Mouse (Mus musculus): ENCODE measurements around the gene Slc40a1. TPM values are rescaled to one million over a fixed set of nuclear protein-coding genes. Genes with fewer than 3 reads are reported as not detected.

The Slc40a1 gene
- 19.2 and 19.8 TPM in 2 replicates for polyA plus RNA-seq (2016; fragmentation: Nextera tagmentation; extraction: Ambion mirVana)

- Histone ChIP-seq H3K9ac (peak within 1 kb of the TSS; percentile 73), H3K27me3 (replicated peaks) (peaks cover 10% of the 10 kb centered on the region; the same call in 1 of the 2 replicates), H3K36me3 (no peaks in the 10 kb centered on the region), H3K4me2 (peak within 1 kb of the TSS; percentile 79), H3K27ac (ENCODE audit: poor library complexity, severe bottlenecking) (peak within 1 kb of the TSS; percentile 57), H3K4me1 (replicated peaks) (peaks cover 8% of the 10 kb centered on the region; the same call in 1 of the 2 replicates), H3K9me3 (replicated peaks) (no peaks in the 10 kb centered on the region), H3K4me3 (peak within 1 kb of the TSS; percentile 64)
- ATAC-seq (ENCODE audit: insufficient number of reproducible peaks, low FRiP score): peak; percentile 83
- 20% methylated on average over 9 of the region's 9 CpGs for WGBS
These were observed at the start of gene Slc40a1 for GRCm38 (mm10) chr1:45926393-45926763. TSS of gene Slc40a1 (minus strand) at chr1:45926523.

GRCm38 (mm10) chr1:45971314-45971713, 45.0 kb upstream of the Slc40a1 start:
- H3K4me2 ChIP-seq: no peak overlapping the region
- H3K4me3 ChIP-seq: no peak overlapping the region
- no peaks in the 10 kb centered on the region for H3K36me3 ChIP-seq
- H3K9me3 ChIP-seq (replicated peaks): no peaks in the 10 kb centered on the region
- no peak overlapping the region for H3K27ac ChIP-seq (ENCODE audit: poor library complexity, severe bottlenecking)
- peaks cover 3% of the 10 kb centered on the region; the same call in 1 of the 2 replicates for H3K4me1 ChIP-seq (replicated peaks)
- no peak overlapping the region for H3K9ac ChIP-seq
- no peaks in the 10 kb centered on the region for H3K27me3 ChIP-seq (replicated peaks)
- WGBS: 81% methylated on average over 4 of the region's 4 CpGs
- ATAC-seq (ENCODE audit: insufficient number of reproducible peaks, low FRiP score): no peak

- no peak overlapping the region for H3K9ac ChIP-seq
- H3K27me3 ChIP-seq (replicated peaks): no peaks in the 10 kb centered on the region
- H3K36me3 ChIP-seq: no peaks in the 10 kb centered on the region
- ATAC-seq (ENCODE audit: insufficient number of reproducible peaks, low FRiP score): no peak
- no peak overlapping the region for H3K4me2 ChIP-seq
- WGBS: 73% methylated on average over 2 of the region's 2 CpGs
- no peak overlapping the region for H3K27ac ChIP-seq (ENCODE audit: poor library complexity, severe bottlenecking)
- H3K4me1 ChIP-seq (replicated peaks): no peaks in the 10 kb centered on the region
- no peak overlapping the region for H3K4me3 ChIP-seq
- H3K9me3 ChIP-seq (replicated peaks): no peaks in the 10 kb centered on the region
These were observed 22.7 kb upstream of the Slc40a1 start for GRCm38 (mm10) chr1:45948988-45949387.

GRCm38 (mm10) chr1:45947843-45948242, 21.5 kb upstream of the Slc40a1 start:
- Histone ChIP-seq H3K36me3 (no peaks in the 10 kb centered on the region), H3K4me1 (replicated peaks) (no peaks in the 10 kb centered on the region), H3K9ac (no peak overlapping the region), H3K27me3 (replicated peaks) (no peaks in the 10 kb centered on the region), H3K27ac (ENCODE audit: poor library complexity, severe bottlenecking) (no peak overlapping the region), H3K9me3 (replicated peaks) (no peaks in the 10 kb centered on the region), H3K4me2 (no peak overlapping the region), H3K4me3 (no peak overlapping the region)
- ATAC-seq (ENCODE audit: insufficient number of reproducible peaks, low FRiP score): no peak
- WGBS: 46% methylated on average over 1 of the region's 1 CpGs

- ATAC-seq (ENCODE audit: insufficient number of reproducible peaks, low FRiP score): no peak
- no peak overlapping the region for H3K9ac ChIP-seq
- H3K4me1 ChIP-seq (replicated peaks): peaks cover 3% of the 10 kb centered on the region; the same call in 1 of the 2 replicates
- no peaks in the 10 kb centered on the region for H3K36me3 ChIP-seq
- no peak overlapping the region for H3K4me3 ChIP-seq
- H3K27ac ChIP-seq (ENCODE audit: poor library complexity, severe bottlenecking): no peak overlapping the region
- H3K9me3 ChIP-seq (replicated peaks): no peaks in the 10 kb centered on the region
- no peak overlapping the region for H3K4me2 ChIP-seq
- peaks cover 10% of the 10 kb centered on the region; the same call in 1 of the 2 replicates for H3K27me3 ChIP-seq (replicated peaks)
These were observed 4.8 kb upstream of the Slc40a1 start for GRCm38 (mm10) chr1:45931127-45931526.

GRCm38 (mm10) chr1:45926911-45927310, 588 bp upstream of the Slc40a1 start:
- no peak for ATAC-seq (ENCODE audit: insufficient number of reproducible peaks, low FRiP score)
- peaks cover 8% of the 10 kb centered on the region; the same call in 1 of the 2 replicates for H3K4me1 ChIP-seq (replicated peaks)
- 40% methylated on average over 3 of the region's 3 CpGs for WGBS
- no peak overlapping the region for H3K9ac ChIP-seq
- H3K4me2 ChIP-seq: peak overlapping the region; percentile 79; the same call in 1 of the 2 replicates
- H3K4me3 ChIP-seq: no peak overlapping the region
- H3K9me3 ChIP-seq (replicated peaks): no peaks in the 10 kb centered on the region
- H3K36me3 ChIP-seq: no peaks in the 10 kb centered on the region
- peak overlapping the region; percentile 6; the same call in 1 of the 2 replicates for H3K27ac ChIP-seq (ENCODE audit: poor library complexity, severe bottlenecking)
- H3K27me3 ChIP-seq (replicated peaks): peaks cover 10% of the 10 kb centered on the region; the same call in 1 of the 2 replicates

- Histone ChIP-seq H3K27me3 (replicated peaks) (peaks cover 10% of the 10 kb centered on the region; the same call in 1 of the 2 replicates), H3K4me2 (peak overlapping the region; percentile 79), H3K27ac (ENCODE audit: poor library complexity, severe bottlenecking) (peak overlapping the region; percentile 57), H3K4me1 (replicated peaks) (peaks cover 8% of the 10 kb centered on the region; the same call in 1 of the 2 replicates), H3K9me3 (replicated peaks) (no peaks in the 10 kb centered on the region), H3K9ac (peak overlapping the region; percentile 73), H3K4me3 (peak overlapping the region; percentile 64), H3K36me3 (no peaks in the 10 kb centered on the region)
- ATAC-seq (ENCODE audit: insufficient number of reproducible peaks, low FRiP score): peak; percentile 96
- under 1% methylated on average over 53 of the region's 53 CpGs for WGBS
These were observed 577 bp downstream of the Slc40a1 start for GRCm38 (mm10) chr1:45925500-45926392.

GRCm38 (mm10) chr1:45925131-45925499, 1.2 kb downstream of the Slc40a1 start:
- Histone ChIP-seq H3K4me2 (peak overlapping the region; percentile 79), H3K9me3 (replicated peaks) (no peaks in the 10 kb centered on the region), H3K27me3 (replicated peaks) (peaks cover 10% of the 10 kb centered on the region; the same call in 1 of the 2 replicates), H3K36me3 (no peaks in the 10 kb centered on the region), H3K27ac (ENCODE audit: poor library complexity, severe bottlenecking) (no peak overlapping the region), H3K4me1 (replicated peaks) (peaks cover 8% of the 10 kb centered on the region; the same call in 1 of the 2 replicates), H3K9ac (peak overlapping the region; percentile 73; the same call in 1 of the 2 replicates), H3K4me3 (peak overlapping the region; percentile 64)
- 8% methylated on average over 7 of the region's 7 CpGs for WGBS
- ATAC-seq (ENCODE audit: insufficient number of reproducible peaks, low FRiP score): peak; percentile 56

GRCm38 (mm10) chr1:45924516-45924915, 1.8 kb downstream of the Slc40a1 start:
- WGBS: 64% methylated on average over 7 of the region's 7 CpGs
- peak overlapping the region; percentile 64 for H3K4me3 ChIP-seq
- no peaks in the 10 kb centered on the region for H3K9me3 ChIP-seq (replicated peaks)
- no peak overlapping the region for H3K9ac ChIP-seq
- no peak overlapping the region; the same call in 1 of the 2 replicates for H3K4me2 ChIP-seq
- peaks cover 8% of the 10 kb centered on the region; the same call in 1 of the 2 replicates for H3K4me1 ChIP-seq (replicated peaks)
- peaks cover 10% of the 10 kb centered on the region; the same call in 1 of the 2 replicates for H3K27me3 ChIP-seq (replicated peaks)
- no peak for ATAC-seq (ENCODE audit: insufficient number of reproducible peaks, low FRiP score)
- no peaks in the 10 kb centered on the region for H3K36me3 ChIP-seq
- no peak overlapping the region for H3K27ac ChIP-seq (ENCODE audit: poor library complexity, severe bottlenecking)

GRCm38 (mm10) chr1:45923306-45923705, 3.0 kb downstream of the Slc40a1 start:
- H3K9me3 ChIP-seq (replicated peaks): no peaks in the 10 kb centered on the region
- peaks cover 4% of the 10 kb centered on the region; the same call in 1 of the 2 replicates for H3K36me3 ChIP-seq
- ATAC-seq (ENCODE audit: insufficient number of reproducible peaks, low FRiP score): no peak
- H3K9ac ChIP-seq: no peak overlapping the region
- no peak overlapping the region for H3K4me2 ChIP-seq
- peaks cover 8% of the 10 kb centered on the region; the same call in 1 of the 2 replicates for H3K4me1 ChIP-seq (replicated peaks)
- no peak overlapping the region for H3K4me3 ChIP-seq
- WGBS: 82% methylated on average over 4 of the region's 4 CpGs
- peaks cover 10% of the 10 kb centered on the region; the same call in 1 of the 2 replicates for H3K27me3 ChIP-seq (replicated peaks)
- H3K27ac ChIP-seq (ENCODE audit: poor library complexity, severe bottlenecking): no peak overlapping the region

GRCm38 (mm10) chr1:45920703-45921102, 5.6 kb downstream of the Slc40a1 start:
- H3K9ac ChIP-seq: no peak overlapping the region
- H3K36me3 ChIP-seq: peaks cover 4% of the 10 kb centered on the region; the same call in 1 of the 2 replicates
- 84% methylated on average over 3 of the region's 3 CpGs for WGBS
- ATAC-seq (ENCODE audit: insufficient number of reproducible peaks, low FRiP score): no peak
- no peaks in the 10 kb centered on the region for H3K27me3 ChIP-seq (replicated peaks)
- no peak overlapping the region for H3K27ac ChIP-seq (ENCODE audit: poor library complexity, severe bottlenecking)
- no peak overlapping the region for H3K4me3 ChIP-seq
- peaks cover 9% of the 10 kb centered on the region; the same call in 1 of the 2 replicates for H3K4me1 ChIP-seq (replicated peaks)
- no peak overlapping the region for H3K4me2 ChIP-seq
- no peaks in the 10 kb centered on the region for H3K9me3 ChIP-seq (replicated peaks)
